Mouse (Mus musculus): ENCODE data around the gene Kndc1. TPM values are rescaled to one million over a fixed set of nuclear protein-coding genes. Genes with fewer than 3 reads are reported as not detected.

The Kndc1 gene
- total RNA-seq, 2 experiments from 2014 or later: not detected

DNA sequence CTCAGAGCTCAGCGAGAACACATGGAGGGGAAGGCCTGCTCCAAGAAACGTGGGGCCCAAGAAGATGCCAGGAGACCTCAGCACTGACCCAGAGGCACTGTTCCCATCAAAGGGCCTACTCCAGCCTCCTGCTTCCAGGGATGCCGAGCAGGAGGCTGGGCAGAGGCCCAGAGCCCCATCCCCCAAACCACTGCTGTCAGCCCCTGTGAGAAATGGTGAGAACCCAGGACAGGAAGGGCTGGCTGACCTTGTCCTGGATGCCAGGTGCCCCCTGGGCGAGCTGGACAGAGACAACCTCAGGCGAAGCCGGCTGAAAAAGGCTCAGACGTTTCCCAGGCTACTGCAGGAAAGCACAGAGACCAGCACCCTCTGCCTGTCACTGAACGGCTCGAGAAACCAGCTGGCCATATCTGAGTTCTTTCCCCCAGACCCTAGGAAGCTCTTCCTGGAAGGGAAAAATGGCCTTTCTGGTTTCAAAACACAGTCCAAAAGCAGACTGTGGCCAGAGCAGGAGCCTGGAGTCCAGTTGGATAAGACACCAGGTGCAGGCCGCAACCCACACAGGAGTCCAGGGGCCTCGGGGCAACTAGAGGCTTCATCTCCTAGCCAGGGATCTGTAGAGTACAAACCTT lies 15.8 kb downstream of the Kndc1 start:
- intact Hi-C loops (cut with DNase I): no loop called here
- DNase-seq: no peak
- no peak overlapping the region for H3K27ac ChIP-seq
- H3K4me3 ChIP-seq: no peak overlapping the region
- no peak for TF ChIP-seq CTCF (IDR thresholded peaks at IDR 0.05)

DNA sequence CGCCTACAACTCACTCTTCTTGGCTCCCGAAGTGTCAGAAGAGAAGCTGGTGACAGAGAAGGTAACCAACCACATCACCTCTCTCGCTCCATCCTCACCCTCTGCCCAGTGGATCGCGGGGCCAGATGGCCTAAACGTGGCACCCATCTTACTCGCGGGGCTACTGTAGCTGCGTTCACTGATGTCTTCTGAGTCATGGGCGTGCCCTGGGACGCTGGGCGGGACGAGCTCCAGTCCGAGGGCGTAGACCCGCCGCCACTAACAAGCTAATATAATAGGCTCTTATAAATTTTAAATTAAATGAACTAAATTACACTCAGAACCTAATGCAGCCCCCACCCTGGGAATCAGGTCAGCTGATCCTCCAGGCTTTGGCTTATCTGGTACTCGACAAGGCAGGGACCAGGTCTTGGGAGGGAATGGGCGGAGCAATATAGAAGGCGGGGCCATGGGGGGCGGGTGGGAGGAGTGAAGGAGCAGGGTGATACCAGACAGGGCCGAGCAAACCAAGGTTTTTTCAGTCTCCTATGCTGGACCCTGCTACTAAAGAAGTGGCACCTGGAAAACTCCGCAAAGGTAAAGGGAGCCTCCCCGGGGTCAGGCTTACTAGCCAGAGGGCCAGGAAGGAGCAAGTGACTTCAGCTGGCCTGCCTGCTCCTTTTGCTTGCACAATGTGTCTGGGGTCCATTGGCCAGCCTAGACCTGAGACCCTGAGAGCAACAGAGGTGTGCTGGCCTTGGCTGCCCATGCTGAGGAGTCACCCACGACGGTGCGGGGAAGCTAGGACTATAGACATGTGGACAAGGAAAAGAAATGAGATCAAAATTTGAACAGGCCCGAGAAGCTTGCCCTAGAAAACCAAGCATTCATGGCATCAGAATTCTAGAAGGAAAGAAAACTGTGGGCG lies 19.9 kb downstream of the Kndc1 start:
- no peak for TF ChIP-seq CTCF (IDR thresholded peaks at IDR 0.05)
- H3K4me3 ChIP-seq: peak overlapping the region; percentile 52
- intact Hi-C loops (cut with DNase I): no loop called here
- DNase-seq: no peak
- no peak overlapping the region for H3K27ac ChIP-seq

DNA sequence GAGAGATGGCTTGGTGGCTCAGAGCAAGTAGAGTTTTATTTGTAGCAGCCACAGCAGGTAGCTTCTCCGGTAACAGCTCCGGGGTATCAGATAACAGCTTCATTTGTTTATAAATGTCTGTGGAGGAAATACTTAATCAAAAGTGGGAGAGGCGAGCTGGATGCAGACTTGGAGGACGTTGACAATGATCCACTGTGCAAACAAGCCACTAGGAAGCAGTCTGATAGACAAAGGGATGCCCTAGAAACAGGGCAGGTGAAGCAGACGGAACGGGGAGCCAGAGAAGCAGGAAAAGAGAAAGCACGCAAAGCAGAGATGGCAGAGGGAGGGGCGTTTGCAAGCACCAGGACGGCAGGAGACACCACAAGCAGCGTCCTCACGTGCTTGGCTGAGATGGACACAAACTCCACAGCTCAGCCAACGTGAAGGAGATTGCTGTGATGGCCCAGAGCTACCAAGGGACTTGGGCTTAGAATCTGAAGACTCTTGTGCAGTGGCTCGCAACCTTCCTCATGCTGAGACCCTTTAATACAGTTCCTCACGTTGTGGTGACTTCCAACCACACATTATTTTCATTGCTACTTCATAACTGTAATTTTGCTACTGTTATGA lies 21.3 kb downstream of the Kndc1 start:
- no peak for DNase-seq
- Histone ChIP-seq H3K27ac (no peak overlapping the region), H3K4me3 (no peak overlapping the region)
- intact Hi-C loops (cut with DNase I): no loop called here
- no peak for TF ChIP-seq CTCF (IDR thresholded peaks at IDR 0.05)

DNA sequence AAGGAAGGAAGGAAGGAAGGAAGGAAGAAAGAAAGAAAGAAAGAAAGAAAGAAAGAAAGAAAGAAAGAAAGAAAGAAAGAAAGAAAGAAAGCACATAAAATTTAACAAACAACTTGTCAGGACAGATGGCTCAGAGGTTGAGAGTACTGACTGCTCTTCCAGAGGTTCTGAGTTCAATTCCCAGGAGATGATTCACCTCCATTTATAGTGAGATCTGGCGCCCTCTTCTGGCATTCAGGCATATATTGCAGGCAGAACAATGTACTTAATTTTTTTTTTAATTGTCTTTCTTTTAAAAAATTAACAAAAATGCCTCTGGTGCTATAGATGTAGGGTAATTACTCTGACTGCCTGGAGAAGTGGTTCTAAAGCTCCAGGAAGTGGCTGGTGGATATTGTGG lies 21.8 kb downstream of the Kndc1 start:
- intact Hi-C loops (cut with DNase I): no loop called here
- DNase-seq: no peak
- Histone ChIP-seq H3K4me3 (no peak overlapping the region), H3K27ac (no peak overlapping the region)
- peak; percentile 30 for TF ChIP-seq CTCF (IDR thresholded peaks at IDR 0.05)

DNA sequence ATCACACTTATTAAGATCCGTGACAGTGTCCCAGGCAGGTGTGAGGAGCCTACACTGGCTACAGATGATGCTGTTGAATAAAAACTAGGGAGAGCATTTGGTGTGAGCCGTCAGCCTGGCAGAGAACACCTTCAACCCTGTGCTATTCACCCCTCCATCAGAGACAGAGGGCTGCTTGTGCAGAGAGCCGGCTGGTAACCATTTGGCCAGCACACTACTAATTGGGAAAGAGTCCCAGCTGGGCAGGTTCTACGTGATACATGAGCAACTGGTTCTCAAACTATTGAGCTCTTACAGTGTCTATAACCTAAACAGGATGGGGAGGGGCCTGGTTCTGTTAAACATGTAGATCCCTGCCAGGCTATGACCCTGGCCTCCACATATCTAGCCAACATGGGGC lies 23.8 kb downstream of the Kndc1 start:
- no peak overlapping the region for H3K4me3 ChIP-seq
- DNase-seq: no peak
- intact Hi-C loops (cut with DNase I): no loop called here
- no peak overlapping the region for H3K27ac ChIP-seq
- no peak for TF ChIP-seq CTCF (IDR thresholded peaks at IDR 0.05)

DNA sequence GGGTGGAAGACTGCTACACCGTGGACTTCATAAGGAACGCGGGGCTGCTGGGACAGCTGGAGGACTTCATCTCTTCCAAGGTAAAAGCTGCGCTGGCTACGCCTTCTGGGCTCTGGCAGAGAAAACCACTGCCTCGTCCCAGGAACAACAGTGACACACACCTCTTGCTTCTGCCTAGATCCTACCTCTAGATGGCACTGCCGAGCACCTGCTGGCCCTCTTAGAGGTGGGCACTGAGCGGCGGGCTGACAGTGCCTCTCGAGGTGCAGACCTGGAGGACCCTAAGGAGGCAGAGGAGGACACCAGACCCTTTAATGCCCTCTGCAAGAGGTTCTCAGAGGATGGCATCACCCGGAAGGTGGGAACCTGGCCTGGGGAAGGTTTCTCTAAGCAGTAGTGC lies 36.2 kb downstream of the Kndc1 start:
- no peak for DNase-seq
- no peak overlapping the region for H3K27ac ChIP-seq
- intact Hi-C loops (cut with DNase I): no loop called here
- H3K4me3 ChIP-seq: no peak overlapping the region
- TF ChIP-seq CTCF (IDR thresholded peaks at IDR 0.05): peak; percentile 65

DNA sequence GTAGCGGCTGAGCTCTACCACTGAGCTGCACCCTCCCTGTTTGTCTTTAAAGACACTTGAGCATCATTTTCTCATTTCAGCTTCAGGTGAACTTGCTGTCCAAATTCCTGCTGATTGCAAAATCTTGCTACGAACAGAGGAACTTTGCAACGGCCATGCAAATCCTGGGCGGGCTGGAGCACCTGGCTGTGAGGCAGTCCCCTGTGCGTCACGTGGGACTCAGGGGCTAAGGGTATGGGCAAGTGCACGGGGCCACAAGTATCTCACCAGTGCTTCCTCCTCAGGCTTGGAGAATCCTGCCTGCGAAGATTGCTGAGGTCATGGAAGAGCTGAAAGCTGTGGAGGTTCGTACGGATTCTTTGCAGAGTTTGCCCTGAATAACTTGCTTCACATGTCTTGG lies 42.2 kb downstream of the Kndc1 start:
- intact Hi-C loops (cut with DNase I): no loop called here
- no peak for DNase-seq

DNA sequence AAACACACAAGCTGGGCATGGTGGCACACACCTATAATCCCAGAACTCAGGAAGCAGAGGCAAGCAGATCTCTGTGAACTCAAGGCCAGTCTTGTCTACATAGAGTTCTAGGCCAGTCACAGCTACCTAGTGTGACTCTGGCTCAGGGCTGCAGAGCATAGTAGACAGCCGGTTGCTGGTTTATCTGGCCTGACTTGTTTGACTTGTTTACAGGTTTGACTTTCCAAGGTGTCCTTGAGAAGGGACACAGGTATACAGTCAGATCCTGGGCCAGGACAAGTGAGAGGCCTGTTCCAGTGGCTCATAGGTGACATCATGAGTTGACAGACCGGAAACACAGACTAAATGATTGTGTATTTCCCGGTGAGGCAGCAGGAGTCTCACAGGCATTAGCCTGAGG lies 42.6 kb downstream of the Kndc1 start:
- TF ChIP-seq CTCF (IDR thresholded peaks at IDR 0.05): no peak
- DNase-seq: no peak
- intact Hi-C loops (cut with DNase I): no loop called here
- Histone ChIP-seq H3K27ac (no peak overlapping the region), H3K4me3 (no peak overlapping the region)

More for the DNA sequence above, 42.2 kb downstream of the Kndc1 start:
- no peak overlapping the region for H3K27ac ChIP-seq
- TF ChIP-seq CTCF (IDR thresholded peaks at IDR 0.05): no peak
- no peak overlapping the region for H3K4me3 ChIP-seq

DNA sequence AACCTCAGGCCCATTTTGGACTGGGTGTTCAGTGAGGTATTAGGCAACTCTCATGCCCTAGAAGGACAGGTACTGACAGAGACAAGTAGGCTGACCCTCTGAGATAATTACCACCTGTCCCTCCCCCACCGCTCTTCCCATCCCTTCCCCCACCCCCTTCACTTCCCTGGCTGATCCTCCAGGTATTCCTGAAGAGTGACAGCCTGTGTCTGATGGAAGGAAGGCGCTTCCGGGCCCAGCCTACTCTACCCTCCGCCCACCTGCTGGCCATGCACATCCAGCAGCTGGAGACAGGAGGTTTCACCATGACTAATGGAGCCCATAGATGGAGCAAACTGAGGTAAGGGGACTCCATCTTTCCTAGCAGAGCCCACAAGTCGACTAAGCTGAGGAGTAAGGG lies 43.3 kb downstream of the Kndc1 start:
- no peak for TF ChIP-seq CTCF (IDR thresholded peaks at IDR 0.05)
- Histone ChIP-seq H3K4me3 (no peak overlapping the region), H3K27ac (no peak overlapping the region)
- DNase-seq: no peak
- intact Hi-C loops (cut with DNase I): no loop called here

DNA sequence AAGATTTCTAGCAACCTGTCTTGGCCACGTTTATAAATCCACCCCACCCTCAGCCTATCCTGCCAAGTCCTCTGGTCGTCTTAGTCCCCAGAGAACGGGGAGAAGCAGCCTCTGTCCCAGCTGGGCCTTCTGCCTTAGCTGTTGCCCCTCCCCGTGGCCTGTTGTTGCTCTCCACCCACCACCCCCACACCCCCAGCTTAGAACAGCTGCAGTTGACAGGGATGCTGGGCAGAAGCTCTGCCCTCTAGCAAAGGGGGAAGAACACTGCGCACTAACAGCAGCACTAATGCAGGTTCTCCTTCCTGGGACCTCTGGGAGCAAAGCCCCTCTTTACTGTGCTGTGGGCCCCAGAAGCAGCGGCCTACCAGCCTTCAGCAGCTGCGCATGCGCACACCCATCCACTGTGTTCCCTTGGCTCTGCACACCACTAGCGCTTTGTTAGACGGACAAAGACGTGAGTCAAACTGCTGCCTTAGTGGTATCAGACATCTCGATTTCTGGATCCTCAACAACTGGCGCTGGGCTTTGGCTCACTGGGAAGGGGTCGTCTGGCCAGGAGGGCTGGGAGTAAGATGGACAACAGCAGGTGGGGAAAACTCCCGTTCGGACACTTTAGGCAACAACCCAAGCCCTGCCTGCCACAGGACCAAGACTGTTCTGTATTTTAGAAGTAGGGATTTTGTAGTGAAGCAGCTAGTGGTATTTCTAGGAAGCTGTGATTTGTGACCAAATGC lies 46.1 kb downstream of the Kndc1 start:
- TF ChIP-seq CTCF (IDR thresholded peaks at IDR 0.05): no peak
- intact Hi-C loops (cut with DNase I): no loop called here
- Histone ChIP-seq H3K27ac (no peak overlapping the region), H3K4me3 (no peak overlapping the region)
- DNase-seq: no peak

DNA sequence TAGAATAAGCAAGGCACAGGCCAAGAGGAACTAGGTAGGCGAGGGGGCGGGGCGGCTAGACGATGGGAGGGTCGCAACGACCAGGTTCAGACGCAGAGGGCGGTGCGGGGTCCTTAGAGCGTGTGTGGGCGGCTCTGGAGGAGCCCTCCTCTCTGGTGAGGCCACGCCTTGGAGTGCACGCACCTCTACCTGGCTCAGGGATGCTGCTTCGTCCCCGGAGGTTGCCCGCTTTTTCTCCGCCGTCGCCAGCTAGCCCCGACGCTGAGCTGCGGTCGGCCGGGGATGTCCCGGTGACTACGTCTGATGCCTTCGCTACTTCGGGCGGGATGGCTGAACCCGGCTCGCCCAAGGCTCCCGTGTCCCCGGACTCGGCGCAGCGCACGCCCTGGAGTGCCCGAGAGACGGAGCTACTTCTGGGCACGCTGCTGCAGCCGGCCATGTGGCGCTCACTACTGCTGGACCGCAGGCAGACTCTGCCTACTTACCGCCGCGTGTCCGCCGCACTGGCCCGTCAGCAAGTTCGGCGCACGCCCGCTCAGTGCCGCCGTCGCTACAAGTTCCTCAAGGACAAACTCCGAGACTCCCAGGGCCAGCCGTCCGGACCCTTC lies 49.3 kb downstream of the Kndc1 start, which contains the start of gene Utf1:
Utf1 (plus strand) TSS at position 116 of the 608 bp plus-strand sequence.
- TF ChIP-seq CTCF (IDR thresholded peaks at IDR 0.05): no peak
- intact Hi-C loops (cut with DNase I): no loop called here
- H3K4me3 ChIP-seq: peak within 1 kb of the TSS; percentile 62
- no peak within 1 kb of the TSS for H3K27ac ChIP-seq
- DNase-seq: peak; percentile 40

Data from gastrocnemius, adult 2 months (tissue).